Mouse (Mus musculus) heart, adult 18-20 months (tissue): ENCODE measurements around the gene Olfr654. TPM values are rescaled to one million over a fixed set of nuclear protein-coding genes. Genes with fewer than 3 reads are reported as not detected.
A peak's percentile ranks its signal among the peaks of the same experiment; 100 is the strongest.

ENCODE experiments used
- DNase-seq, 2 experiments: peaks; one replicate each; pipeline ENCODE4 v3.0.0; 2021 to 2022; ENCODE audit warnings: mixed read lengths in 1 of 2
- long read RNA-seq, 2 experiments: library from polyadenylated mRNA; stranded (forward); transcript quantifications; one replicate each; pipeline ENCODE4 v2.0.0; 2021
- total RNA-seq, 2 experiments: library from RNA; stranded (reverse); gene quantifications; 2 replicates each; pipeline ENCODE4 v1.2.3; 2021

Olfr654 gene
- not detected for total RNA-seq
- long read RNA-seq, experiment 1 = 0 reads
- long read RNA-seq, experiment 2 = 0 reads

DNA sequence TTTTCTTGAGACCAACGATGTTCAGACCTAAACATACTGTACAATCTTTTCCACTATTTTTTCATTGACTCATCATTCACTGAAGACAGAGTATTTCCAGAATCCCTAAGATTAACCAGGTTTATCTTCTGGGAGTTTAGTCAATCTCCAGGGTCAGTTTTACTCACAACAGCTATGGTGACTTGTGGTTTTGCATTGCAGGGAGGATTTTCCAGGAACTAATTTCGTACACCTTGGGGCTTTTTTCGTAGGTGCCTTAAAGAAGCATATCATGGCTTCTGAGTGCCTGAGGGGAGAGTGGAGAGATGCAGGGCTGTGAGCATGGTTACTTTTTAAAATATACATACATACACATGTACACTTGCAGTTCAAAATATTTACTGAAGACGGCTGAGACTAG lies at the start of gene Olfr654:
Olfr654 (plus strand) TSS at position 301 of the 400 bp plus-strand sequence.
- no peak for DNase-seq

DNA sequence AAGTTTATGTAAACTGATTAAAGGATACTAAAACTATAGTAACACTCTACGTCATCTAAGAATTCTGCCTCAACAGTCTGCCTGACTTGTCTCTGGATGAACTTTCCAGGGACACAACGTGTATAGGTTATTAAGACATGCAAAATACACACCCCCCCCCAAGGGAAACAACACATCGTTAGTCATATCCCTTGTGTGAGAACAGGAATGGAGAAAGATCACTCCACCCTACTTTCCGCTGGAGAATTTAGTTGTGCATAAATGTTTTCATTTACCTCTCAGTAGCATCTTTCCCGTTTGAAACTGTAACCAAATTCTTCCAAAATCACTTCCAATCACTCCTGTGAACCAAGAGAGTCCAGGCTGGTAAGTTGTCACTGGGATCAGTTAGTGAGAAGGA lies 37.0 kb upstream of the Olfr654 start, which contains the start of gene Olfr651:
Olfr651 (plus strand) TSS at position 301 of the 400 bp plus-strand sequence.
- DNase-seq = no peak

DNA sequence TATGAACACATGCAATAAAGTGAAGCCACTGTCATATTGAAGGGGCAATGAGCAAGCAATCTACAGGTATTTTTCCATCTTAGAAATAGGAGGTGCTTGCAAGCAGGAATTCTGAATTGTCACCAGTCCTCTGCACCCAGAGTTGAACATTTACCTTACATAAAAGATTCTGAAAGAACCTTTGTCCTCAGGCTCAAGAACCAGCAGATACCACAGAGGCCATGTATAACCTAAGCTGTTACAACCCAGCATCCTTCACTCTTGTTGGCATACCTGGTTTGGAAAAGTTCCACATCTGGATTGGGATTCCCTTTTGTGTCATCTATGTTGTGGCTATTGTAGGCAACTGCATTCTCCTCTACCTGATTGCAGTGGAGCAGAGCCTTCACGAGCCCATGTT lies 34.1 kb upstream of the Olfr654 start:
- DNase-seq = no peak

DNA sequence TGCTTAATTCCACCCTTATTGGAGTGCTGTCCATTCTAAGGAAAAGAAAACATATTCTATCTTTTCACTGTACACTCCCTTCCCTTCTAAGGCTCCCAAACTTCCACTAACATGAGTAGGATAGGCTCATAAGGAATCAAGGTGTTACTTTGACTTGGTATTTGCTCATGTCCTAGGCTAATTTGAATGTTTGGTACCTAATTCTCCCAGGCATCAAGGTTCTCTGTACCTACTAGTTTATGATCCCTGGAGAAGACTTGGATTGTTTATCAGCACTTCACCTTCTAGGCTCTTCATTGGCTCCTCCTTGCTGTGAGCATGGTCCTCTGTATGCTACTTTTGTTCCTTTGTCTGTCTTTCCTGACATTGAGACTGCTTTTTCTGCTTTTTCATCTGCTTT lies 26.2 kb upstream of the Olfr654 start, which contains the start of gene Olfr652:
Olfr652 (plus strand) TSS at position 301 of the 400 bp plus-strand sequence.
- DNase-seq = no peak

DNA sequence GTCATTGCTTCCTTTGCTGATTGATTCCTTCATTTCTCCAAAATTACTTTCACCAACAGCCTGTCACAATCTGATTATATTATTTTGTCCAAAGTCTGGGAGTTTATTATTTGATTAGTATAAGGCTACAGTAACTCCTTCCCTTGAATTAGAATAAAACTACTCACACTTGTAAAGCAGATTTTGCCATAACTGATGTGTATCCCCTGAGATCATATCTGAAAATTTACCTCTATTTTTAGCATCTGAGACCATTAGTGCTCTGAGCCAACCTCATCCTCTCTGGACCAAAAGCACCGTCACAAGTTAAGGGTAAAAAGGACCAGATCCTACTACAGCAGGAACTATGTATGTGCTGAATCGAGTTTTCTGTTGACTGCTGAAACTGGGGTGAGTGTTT lies 9.8 kb upstream of the Olfr654 start, which contains the start of gene Olfr653:
Olfr653 (plus strand) TSS at position 301 of the 400 bp plus-strand sequence.
- no peak for DNase-seq

DNA sequence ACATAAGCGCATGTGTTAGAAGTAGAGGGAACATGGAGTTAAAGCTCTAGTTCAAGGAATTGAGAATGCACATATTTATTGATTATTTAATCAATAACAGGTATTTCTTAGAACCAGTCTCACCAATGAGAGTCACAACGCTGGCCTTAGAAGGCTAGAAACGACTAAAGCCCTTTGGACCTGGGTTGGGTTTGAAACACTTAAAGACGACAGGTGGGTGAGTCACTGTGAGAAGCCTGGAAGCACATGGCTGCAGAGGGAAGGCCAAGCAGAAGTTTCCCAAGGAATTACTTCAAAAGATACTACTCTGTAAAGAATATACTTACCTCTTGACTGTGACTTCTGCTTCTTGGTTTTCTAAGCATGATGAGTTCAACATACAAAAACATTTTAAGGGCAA lies 6.0 kb upstream of the Olfr654 start:
- DNase-seq = no peak

DNA sequence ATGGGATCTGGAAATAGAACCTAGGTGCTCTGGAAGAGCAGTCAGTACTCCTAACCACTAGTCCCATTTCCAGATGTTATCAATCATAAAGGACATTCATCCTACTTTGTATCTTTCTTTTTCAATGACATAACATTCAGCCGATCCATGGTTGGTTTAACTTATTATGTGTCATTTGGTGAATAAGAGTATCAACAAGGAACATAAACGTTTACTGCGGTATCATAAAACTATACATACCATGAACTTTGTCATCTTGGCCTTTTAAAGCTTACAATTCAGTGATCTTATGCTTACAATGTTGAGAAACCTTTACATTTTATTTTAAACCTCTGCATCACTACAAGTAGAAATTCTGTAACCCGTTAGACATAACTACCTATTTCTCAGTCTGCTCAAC lies 5.4 kb upstream of the Olfr654 start:
- DNase-seq = no peak

DNA sequence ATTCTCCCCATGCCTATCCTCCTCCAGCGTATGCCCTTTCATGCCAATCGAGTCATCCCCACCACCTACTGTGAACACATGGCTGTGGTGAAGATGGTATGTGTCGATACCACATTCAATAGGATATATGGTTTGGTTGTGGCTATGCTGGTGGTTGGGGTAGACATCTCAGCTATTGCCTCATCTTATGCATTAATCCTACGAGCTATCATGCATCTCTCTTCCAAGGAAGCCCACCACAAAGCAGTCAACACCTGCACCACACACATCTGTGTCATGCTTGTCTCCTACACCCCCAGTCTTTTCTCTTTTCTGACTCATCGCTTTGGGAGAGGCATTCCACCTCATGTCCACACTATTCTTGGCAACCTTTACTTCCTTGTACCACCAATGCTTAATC lies 1.4 kb downstream of the Olfr654 start:
- no peak for DNase-seq

DNA sequence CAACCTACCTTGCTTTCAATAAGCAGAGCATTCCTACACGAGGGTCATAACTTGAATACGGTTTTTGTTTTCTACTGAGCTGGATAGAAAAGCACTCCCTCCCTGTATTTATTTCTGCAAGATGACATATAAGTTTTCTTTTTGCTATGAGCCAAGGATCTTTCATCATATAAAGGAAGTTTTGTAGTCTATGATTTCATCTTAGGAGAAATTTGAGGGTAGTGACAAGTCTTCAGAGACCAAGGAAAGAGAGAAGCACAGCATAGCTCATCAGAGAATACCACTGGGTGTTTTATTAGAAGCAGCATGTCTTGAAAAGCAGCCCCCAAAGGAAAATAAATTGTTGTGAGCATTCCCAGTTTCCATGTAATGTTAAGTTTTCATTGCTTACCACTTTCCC lies 14.9 kb downstream of the Olfr654 start, which contains the start of gene Olfr655:
Olfr655 (minus strand) TSS at position 101 of the 400 bp plus-strand sequence.
- DNase-seq = no peak

DNA sequence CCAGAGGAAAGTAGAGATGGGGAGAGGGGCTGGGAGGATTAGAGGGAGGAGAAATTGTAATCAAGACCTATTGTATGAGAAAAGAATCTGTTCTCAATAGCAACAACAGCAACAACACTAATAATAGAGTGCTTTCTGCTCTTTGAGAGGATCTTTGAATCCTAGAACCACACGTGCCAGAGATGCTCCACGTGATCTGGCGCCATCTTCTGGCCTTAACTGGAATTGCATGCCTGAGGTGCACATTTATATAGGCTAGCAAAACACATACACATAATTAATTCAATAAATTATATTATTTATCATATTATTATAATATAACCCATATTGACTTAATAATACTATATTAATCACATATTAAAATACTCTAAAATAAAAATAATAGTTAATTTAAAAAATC lies 16.3 kb downstream of the Olfr654 start:
- peak; percentile 11 to 29 for DNase-seq

DNA sequence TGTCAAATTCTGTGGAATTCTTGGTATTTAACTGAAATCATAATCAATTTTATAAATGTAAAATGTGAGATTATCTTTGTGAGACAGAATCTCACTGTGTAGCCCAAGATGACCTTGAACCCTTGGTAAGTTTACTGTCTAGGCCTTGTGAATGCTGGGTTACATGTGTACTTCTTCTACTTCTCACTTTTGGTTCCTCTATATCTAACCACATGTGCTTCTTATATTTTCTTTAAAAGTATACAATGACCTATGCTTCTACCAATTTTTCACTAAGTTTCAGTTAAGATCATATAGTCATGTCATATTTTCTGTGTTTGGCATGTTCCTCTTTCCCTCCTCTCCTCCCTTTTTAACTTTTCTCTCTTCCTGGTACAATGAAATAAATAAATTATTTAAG lies 17.9 kb downstream of the Olfr654 start:
- no peak for DNase-seq

DNA sequence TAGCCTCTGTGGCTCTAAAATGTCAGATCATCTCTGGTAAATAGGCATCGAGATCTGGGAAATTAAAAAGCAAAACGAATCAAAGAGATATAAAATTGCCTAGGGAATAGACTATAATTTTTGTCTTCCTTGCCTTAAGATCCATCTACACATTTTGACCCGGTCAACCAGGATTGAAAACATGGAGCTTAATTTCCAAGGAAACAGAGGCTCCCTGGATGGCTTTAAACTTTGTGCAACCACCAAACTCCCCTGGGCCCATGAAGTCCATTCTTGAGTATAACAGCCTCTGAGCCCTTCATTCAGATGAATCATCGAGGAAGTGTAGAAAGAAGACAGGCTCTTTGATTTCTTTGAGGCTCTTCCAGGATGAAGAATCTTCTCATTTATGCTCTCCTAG lies 26.8 kb downstream of the Olfr654 start, which contains the start of gene Olfr656:
Olfr656 (plus strand) TSS at position 301 of the 400 bp plus-strand sequence.
- DNase-seq = no peak

DNA sequence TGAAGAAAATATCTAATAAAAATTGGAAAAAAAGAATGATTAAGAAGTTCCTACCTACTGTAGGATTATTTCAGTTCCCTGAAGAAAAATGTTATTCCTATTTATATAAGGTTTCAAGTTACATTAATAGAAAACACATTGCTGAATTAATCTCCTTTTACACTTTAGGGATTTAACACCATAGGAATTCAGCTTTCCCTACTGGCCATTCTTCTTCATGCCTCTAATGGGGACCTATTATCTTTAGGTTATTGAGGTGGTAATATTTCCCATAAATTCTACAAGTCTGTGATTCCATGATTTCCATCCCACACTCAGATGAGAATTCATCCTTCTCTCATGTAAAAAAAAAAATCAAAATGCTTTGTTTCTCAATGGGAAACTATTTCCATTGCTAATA lies 37.7 kb downstream of the Olfr654 start, which contains the start of gene Olfr657:
Olfr657 (plus strand) TSS at position 301 of the 400 bp plus-strand sequence.
- no peak for DNase-seq

Other genes with a start within 250 kb of the Olfr654 start
- gene Trim12c, start 233.7 kb upstream of the Olfr654 start, total RNA-seq = 1 to 10 TPM; 4.1 to 4.9 TPM
- under 1 TPM in 1 of 2 experiments, not detected in 1; 0.21 TPM for gene Trim30b, start 217.1 kb upstream of the Olfr654 start, total RNA-seq
- gene Trim30c, start 186.2 kb upstream of the Olfr654 start, total RNA-seq = under 1 TPM; 0.39 to 0.45 TPM
- gene Trim30a, start 121.8 kb upstream of the Olfr654 start, total RNA-seq = 1 to 10 TPM; 4.3 to 4.9 TPM
- gene Trim30d, start 79.2 kb upstream of the Olfr654 start, total RNA-seq = under 1 TPM; 0.87 to 0.97 TPM
- not detected for gene Olfr651, start 36.9 kb upstream of the Olfr654 start, total RNA-seq
- gene Olfr652, start 26.1 kb upstream of the Olfr654 start, total RNA-seq = not detected
- not detected for gene Olfr653, start 9.7 kb upstream of the Olfr654 start, total RNA-seq
- not detected for gene Olfr655, start 14.8 kb downstream of the Olfr654 start, total RNA-seq
- gene Olfr656, start 26.9 kb downstream of the Olfr654 start, total RNA-seq = not detected
- gene Olfr657, start 37.8 kb downstream of the Olfr654 start, total RNA-seq = not detected
- gene Olfr658, start 60.3 kb downstream of the Olfr654 start, total RNA-seq = not detected
- gene Olfr659, start 79.7 kb downstream of the Olfr654 start, total RNA-seq = not detected
- not detected for gene Olfr661, start 99.5 kb downstream of the Olfr654 start, total RNA-seq
- not detected for gene Usp17le, start 190.4 kb downstream of the Olfr654 start, total RNA-seq